Mouse (Mus musculus) testis, adult 2 months (tissue): Measurements from ENCODE around the gene Sgo1.

Experiments
- CTCF ChIP-seq: fragments of 200-500 bp; IDR thresholded peaks from 2 replicates; pipeline ENCODE4 v1.5.1; 2012; ENCODE audit warnings: low read depth, mild to moderate bottlenecking, inconsistent platforms, low read length, moderate library complexity; ENCODE audit not compliant: control insufficient read depth, insufficient read depth, insufficient replicate concordance
- POLR2A ChIP-seq: fragments of 200-500 bp; IDR thresholded peaks from 2 replicates; pipeline ENCODE4 v1.6.1; 2012; ENCODE audit warnings: low read depth, mild to moderate bottlenecking, inconsistent platforms, low read length, moderate library complexity; ENCODE audit not compliant: control insufficient read depth

DNA sequence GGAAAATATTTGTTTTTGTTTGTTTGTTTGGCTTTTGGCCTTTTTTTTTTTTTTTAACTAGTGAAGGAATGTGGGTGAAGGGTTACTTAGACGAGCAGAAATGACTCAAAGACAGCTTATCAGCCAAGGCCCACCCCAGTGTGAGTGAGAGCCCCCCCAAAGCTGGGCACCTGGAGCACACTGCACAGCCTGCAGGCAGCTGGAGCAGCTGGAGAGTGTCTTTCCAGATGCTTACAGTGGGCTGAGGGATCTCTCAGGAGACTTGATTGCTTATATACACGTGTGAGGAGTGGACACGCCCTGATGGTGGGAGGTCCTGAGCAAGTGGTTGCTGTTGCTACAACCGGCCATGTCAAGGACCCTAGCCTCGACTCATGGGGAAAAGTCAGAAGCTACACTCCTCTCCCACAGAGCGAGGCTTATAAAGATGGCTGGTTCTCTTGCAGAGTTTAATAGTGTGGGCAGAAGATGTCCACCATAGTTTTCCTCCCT lies 32.7 kb downstream of the Sgo1 start:
- TF ChIP-seq CTCF (no peak), POLR2A (no peak)
